Mouse (Mus musculus): ENCODE results near the gene Cd2.

DNA sequence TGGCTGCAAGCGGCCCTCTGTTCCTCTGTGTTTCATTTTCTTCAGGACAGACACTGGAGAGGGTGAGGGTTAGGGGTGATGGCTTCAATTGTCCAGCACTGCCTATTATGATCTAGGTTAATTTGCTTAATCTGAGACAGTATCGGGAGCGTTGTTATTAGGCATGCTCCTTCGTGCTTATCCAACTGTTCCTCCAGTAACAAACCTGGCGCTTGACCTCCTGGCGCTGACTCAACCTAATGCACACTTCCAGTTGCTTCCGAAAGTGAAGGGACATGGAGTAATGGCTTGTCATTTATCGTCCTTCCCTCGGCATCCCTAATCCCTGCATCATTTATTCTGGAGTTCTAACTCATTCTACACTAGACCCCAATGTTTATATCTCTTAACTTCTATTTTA, 46.9 kb downstream of the Cd2 start:
- TF ChIP-seq POLR2A (IDR thresholded peaks at IDR 0.05; ENCODE audit: control insufficient read depth in 1 of 2, insufficient read depth in 1 of 2, low read depth in 1 of 2, low read length in 2 of 2, poor library complexity in 1 of 2) (no peak), MAX (IDR thresholded peaks at IDR 0.05; ENCODE audit: low read length) (no peak), JUND (IDR thresholded peaks at IDR 0.05; ENCODE audit: low read depth, low read length) (no peak), NELFE (IDR thresholded peaks at IDR 0.05; ENCODE audit: low read depth, low read length) (no peak), ZC3H11A (IDR thresholded peaks at IDR 0.05; ENCODE audit: low read depth, low read length) (no peak), CTCF (IDR thresholded peaks at IDR 0.05 in 2 of 3, conservative IDR thresholded peaks at IDR 0.05 in 1 of 3; ENCODE audit: control insufficient read depth in 1 of 3, insufficient read depth in 1 of 3, low read depth in 2 of 3, low read length in 3 of 3, poor library complexity in 1 of 3, severe bottlenecking in 1 of 3) (no peak), HCFC1 (IDR thresholded peaks at IDR 0.05; ENCODE audit: low read depth, low read length) (no peak), GABPA (IDR thresholded peaks at IDR 0.05; ENCODE audit: low read depth, low read length) (no peak), EP300 (IDR thresholded peaks at IDR 0.05; ENCODE audit: low read depth in 1 of 2, low read length in 2 of 2) (no peak), MXI1 (IDR thresholded peaks at IDR 0.05; ENCODE audit: low read depth, low read length) (no peak), ETS1 (IDR thresholded peaks at IDR 0.05; ENCODE audit: low read depth, low read length) (no peak), SMC3 (IDR thresholded peaks at IDR 0.05; ENCODE audit: low read depth, low read length) (no peak)

Measured in MEL (cell line).